Mouse (Mus musculus): Measurements from ENCODE around the gene Zbtb24. TPM values are rescaled to one million over a fixed set of nuclear protein-coding genes. Genes with fewer than 3 reads are reported as not detected.
"Not testable (repeated sequence)": the region's sequence is repeated elsewhere in the genome, so short reads cannot be mapped to it uniquely, and the experiment has no call there.

Gene Zbtb24
- polyA plus RNA-seq, 1 experiment from 2014 or later, result 18.3 TPM

- ATAC-seq (ENCODE audit: low FRiP score, low read depth), result no peak
- H3K4me3 ChIP-seq, result no peak overlapping the region
- H3K27me3 ChIP-seq, result no peaks in the 10 kb centered on the region
- H3K27ac ChIP-seq (replicated peaks), result no peak overlapping the region
- no peak overlapping the region for H3K9ac ChIP-seq
- H3K9me3 ChIP-seq, result no peaks in the 10 kb centered on the region
- peaks cover 20% of the 10 kb centered on the region for H3K4me1 ChIP-seq (replicated peaks)
- no peaks in the 10 kb centered on the region; the same call in 1 of the 2 replicates for H3K36me3 ChIP-seq
- no peak overlapping the region for H3K4me2 ChIP-seq
- 94% methylated on average over 16 of the region's 16 CpGs for WGBS
Observed at GRCm38 (mm10) chr10:41485778-41486177, 35.6 kb downstream of the Zbtb24 start.

- H3K4me1 ChIP-seq (replicated peaks), result peaks cover 19% of the 10 kb centered on the region
- no peak overlapping the region for H3K9ac ChIP-seq
- no peaks in the 10 kb centered on the region for H3K27me3 ChIP-seq
- no peak overlapping the region for H3K4me3 ChIP-seq
- no peaks in the 10 kb centered on the region for H3K9me3 ChIP-seq
- no peak overlapping the region for H3K4me2 ChIP-seq
- 80% methylated on average over 14 of the region's 14 CpGs for WGBS
- no peak overlapping the region for H3K27ac ChIP-seq (replicated peaks)
- no peaks in the 10 kb centered on the region; the same call in 1 of the 2 replicates for H3K36me3 ChIP-seq
- ATAC-seq (ENCODE audit: low FRiP score, low read depth), result no peak
Observed at GRCm38 (mm10) chr10:41486506-41487170, 36.5 kb downstream of the Zbtb24 start.

- no peaks in the 10 kb centered on the region for H3K9me3 ChIP-seq
- no peak overlapping the region for H3K27ac ChIP-seq (replicated peaks)
- 53% methylated on average over 7 of the region's 7 CpGs for WGBS
- H3K4me2 ChIP-seq, result peak overlapping the region; percentile 95
- H3K9ac ChIP-seq, result no peak overlapping the region
- H3K4me1 ChIP-seq (replicated peaks), result peaks cover 19% of the 10 kb centered on the region
- no peak for ATAC-seq (ENCODE audit: low FRiP score, low read depth)
- peak overlapping the region; percentile 72 for H3K4me3 ChIP-seq
- no peaks in the 10 kb centered on the region; the same call in 1 of the 2 replicates for H3K36me3 ChIP-seq
- no peaks in the 10 kb centered on the region for H3K27me3 ChIP-seq
Observed at GRCm38 (mm10) chr10:41488877-41489276, 38.7 kb downstream of the Zbtb24 start.

GRCm38 (mm10) chr10:41489294-41489693 is 39.1 kb downstream of the Zbtb24 start:
- no peak for ATAC-seq (ENCODE audit: low FRiP score, low read depth)
- H3K4me3 ChIP-seq, result peak overlapping the region; percentile 72
- WGBS, result 33% methylated on average over 8 of the region's 8 CpGs
- H3K27ac ChIP-seq (replicated peaks), result no peak overlapping the region
- peak overlapping the region; percentile 95 for H3K4me2 ChIP-seq
- no peaks in the 10 kb centered on the region for H3K27me3 ChIP-seq
- H3K9me3 ChIP-seq, result no peaks in the 10 kb centered on the region
- no peaks in the 10 kb centered on the region; the same call in 1 of the 2 replicates for H3K36me3 ChIP-seq
- H3K4me1 ChIP-seq (replicated peaks), result peaks cover 19% of the 10 kb centered on the region
- peak overlapping the region; percentile 72 for H3K9ac ChIP-seq

GRCm38 (mm10) chr10:41489708-41490517 is 39.7 kb downstream of the Zbtb24 start, which contains the start of the genes Smpd2 and Ppil6:
Gene Smpd2, minus strand, starts transcription at chr10:41490369.
Gene Ppil6, plus strand, starts transcription at chr10:41490439.
- Histone ChIP-seq H3K4me1 (replicated peaks) (peaks cover 19% of the 10 kb centered on the region), H3K9ac (peak within 1 kb of the TSS; percentile 72), H3K27ac (replicated peaks) (peak within 1 kb of the TSS; percentile 62), H3K4me3 (peak within 1 kb of the TSS; percentile 72), H3K36me3 (no peaks in the 10 kb centered on the region; the same call in 1 of the 2 replicates), H3K4me2 (peak within 1 kb of the TSS; percentile 95), H3K27me3 (no peaks in the 10 kb centered on the region), H3K9me3 (no peaks in the 10 kb centered on the region)
- under 1% methylated on average over 50 of the region's 50 CpGs for WGBS
- ATAC-seq (ENCODE audit: low FRiP score, low read depth), result peak; percentile 96

- no peaks in the 10 kb centered on the region for H3K36me3 ChIP-seq
- 0 out of 2 replicates have a peak overlapping the region, but pooled peaks have one; percentile 62 for H3K27ac ChIP-seq (replicated peaks)
- H3K27me3 ChIP-seq, result no peaks in the 10 kb centered on the region
- peak overlapping the region; percentile 72 for H3K4me3 ChIP-seq
- peak overlapping the region; percentile 72 for H3K9ac ChIP-seq
- peaks cover 19% of the 10 kb centered on the region for H3K4me1 ChIP-seq (replicated peaks)
- ATAC-seq (ENCODE audit: low FRiP score, low read depth), result peak; percentile 77
- no peaks in the 10 kb centered on the region for H3K9me3 ChIP-seq
- peak overlapping the region; percentile 95 for H3K4me2 ChIP-seq
- under 1% methylated on average over 29 of the region's 29 CpGs for WGBS
Observed at GRCm38 (mm10) chr10:41490518-41490873, 40.3 kb downstream of the Zbtb24 start.

GRCm38 (mm10) chr10:41491111-41491510 is 40.9 kb downstream of the Zbtb24 start:
- Histone ChIP-seq H3K4me2 (peak overlapping the region; percentile 95), H3K9me3 (no peaks in the 10 kb centered on the region), H3K9ac (no peak overlapping the region), H3K4me3 (peak overlapping the region; percentile 72), H3K27ac (replicated peaks) (no peak overlapping the region), H3K36me3 (no peaks in the 10 kb centered on the region), H3K27me3 (no peaks in the 10 kb centered on the region), H3K4me1 (replicated peaks) (peaks cover 19% of the 10 kb centered on the region)
- ATAC-seq (ENCODE audit: low FRiP score, low read depth), result no peak
- WGBS, result 46% methylated on average over 4 of the region's 4 CpGs

GRCm38 (mm10) chr10:41500941-41501340 is 50.8 kb downstream of the Zbtb24 start:
- Histone ChIP-seq H3K9me3 (no peaks in the 10 kb centered on the region), H3K27ac (replicated peaks) (no peak overlapping the region), H3K4me2 (no peak overlapping the region), H3K27me3 (no peaks in the 10 kb centered on the region), H3K9ac (no peak overlapping the region), H3K36me3 (no peaks in the 10 kb centered on the region), H3K4me3 (no peak overlapping the region), H3K4me1 (replicated peaks) (no peaks in the 10 kb centered on the region; the same call in 1 of the 2 replicates)
- peak; percentile 59 for ATAC-seq (ENCODE audit: low FRiP score, low read depth)
- 56% methylated on average over 4 of the region's 4 CpGs for WGBS

GRCm38 (mm10) chr10:41504996-41505395 is 54.8 kb downstream of the Zbtb24 start:
- H3K4me3 ChIP-seq, result no peak overlapping the region
- 0 out of 2 replicates have a peak, but pooled peaks have one; percentile 31 for ATAC-seq (ENCODE audit: low FRiP score, low read depth)
- no peaks in the 10 kb centered on the region for H3K27me3 ChIP-seq
- 0 out of 2 replicates have a peak overlapping the region, but pooled peaks have one; percentile 1 for H3K9ac ChIP-seq
- no peaks in the 10 kb centered on the region for H3K9me3 ChIP-seq
- no peak overlapping the region for H3K4me2 ChIP-seq
- H3K4me1 ChIP-seq (replicated peaks), result no peaks in the 10 kb centered on the region; the same call in 1 of the 2 replicates
- WGBS, result 92% methylated on average over 1 of the region's 1 CpGs
- H3K36me3 ChIP-seq, result no peaks in the 10 kb centered on the region
- H3K27ac ChIP-seq (replicated peaks), result no peak overlapping the region

- H3K36me3 ChIP-seq; H3K27ac ChIP-seq (replicated peaks); H3K9me3 ChIP-seq; H3K4me3 ChIP-seq; H3K4me2 ChIP-seq; H3K27me3 ChIP-seq; H3K4me1 ChIP-seq (replicated peaks): not testable (repeated sequence)
- 3% methylated on average over 3 of the region's 3 CpGs for WGBS
- 0 out of 2 replicates have a peak overlapping the region, but pooled peaks have one; percentile 1 for H3K9ac ChIP-seq
- peak; percentile 82 for ATAC-seq (ENCODE audit: low FRiP score, low read depth)
Observed at GRCm38 (mm10) chr10:41505446-41505845, 55.3 kb downstream of the Zbtb24 start.

GRCm38 (mm10) chr10:41509160-41509559 is 59.0 kb downstream of the Zbtb24 start:
- no peak for ATAC-seq (ENCODE audit: low FRiP score, low read depth)

GRCm38 (mm10) chr10:41514301-41514700 is 64.1 kb downstream of the Zbtb24 start:
- 83% methylated on average over 4 of the region's 4 CpGs for WGBS
- no peaks in the 10 kb centered on the region for H3K36me3 ChIP-seq
- H3K27me3 ChIP-seq, result no peaks in the 10 kb centered on the region
- H3K4me1 ChIP-seq (replicated peaks), result no peaks in the 10 kb centered on the region
- no peak overlapping the region for H3K4me2 ChIP-seq
- H3K27ac ChIP-seq (replicated peaks), result no peak overlapping the region
- no peak overlapping the region for H3K4me3 ChIP-seq
- no peaks in the 10 kb centered on the region for H3K9me3 ChIP-seq
- ATAC-seq (ENCODE audit: low FRiP score, low read depth), result no peak
- no peak overlapping the region for H3K9ac ChIP-seq

More at GRCm38 (mm10) chr10:41509160-41509559, 59.0 kb downstream of the Zbtb24 start:
- Histone ChIP-seq H3K4me2 (no peak overlapping the region), H3K4me1 (replicated peaks) (no peaks in the 10 kb centered on the region; the same call in 1 of the 2 replicates), H3K36me3 (no peaks in the 10 kb centered on the region), H3K27ac (replicated peaks) (no peak overlapping the region), H3K4me3 (no peak overlapping the region), H3K27me3 (no peaks in the 10 kb centered on the region), H3K9me3 (no peaks in the 10 kb centered on the region), H3K9ac (no peak overlapping the region)
- 42% methylated on average over 2 of the region's 2 CpGs for WGBS

Measured in hindbrain, embryonic 15.5 days (tissue).